Mouse (Mus musculus): ENCODE measurements around the gene Csnk2a2. TPM values are rescaled to one million over a fixed set of nuclear protein-coding genes. Genes with fewer than 3 reads are reported as not detected.
A peak's percentile ranks its signal among the peaks of the same experiment; 100 is the strongest.

The Csnk2a2 gene
- polyA plus RNA-seq (2015; fragmentation: Nextera tagmentation; extraction: Ambion mirVana): 7.3 and 8.5 TPM in 2 replicates

GRCm38 (mm10) chr8:95490006-95490405, at the start of gene Csnk2a2:
Gene Csnk2a2 (minus strand): TSS chr8:95490039.
- Histone ChIP-seq H3K4me2 (peak within 1 kb of the TSS; percentile 93), H3K27me3 (replicated peaks) (no peaks in the 10 kb centered on the region), H3K4me1 (peaks cover 28% of the 10 kb centered on the region), H3K9ac (replicated peaks) (peak within 1 kb of the TSS; percentile 95), H3K4me3 (replicated peaks) (peak within 1 kb of the TSS; percentile 88), H3K36me3 (peaks cover 13% of the 10 kb centered on the region), H3K27ac (replicated peaks) (no peak within 1 kb of the TSS), H3K9me3 (replicated peaks) (no peaks in the 10 kb centered on the region)
- 89% methylated on average over 5 of the region's 5 CpGs for WGBS
- no peak for ATAC-seq (ENCODE audit: low FRiP score)

GRCm38 (mm10) chr8:95539487-95539886, 49.6 kb upstream of the Csnk2a2 start:
- 82% methylated on average over 5 of the region's 5 CpGs for WGBS
- no peak overlapping the region for H3K4me2 ChIP-seq
- H3K36me3 ChIP-seq: no peaks in the 10 kb centered on the region
- H3K4me1 ChIP-seq: no peaks in the 10 kb centered on the region
- no peak for ATAC-seq (ENCODE audit: low FRiP score)
- H3K9me3 ChIP-seq (replicated peaks): no peaks in the 10 kb centered on the region
- no peaks in the 10 kb centered on the region for H3K27me3 ChIP-seq (replicated peaks)
- H3K27ac ChIP-seq (replicated peaks): no peak overlapping the region
- H3K4me3 ChIP-seq (replicated peaks): no peak overlapping the region
- no peak overlapping the region for H3K9ac ChIP-seq (replicated peaks)

DNA sequence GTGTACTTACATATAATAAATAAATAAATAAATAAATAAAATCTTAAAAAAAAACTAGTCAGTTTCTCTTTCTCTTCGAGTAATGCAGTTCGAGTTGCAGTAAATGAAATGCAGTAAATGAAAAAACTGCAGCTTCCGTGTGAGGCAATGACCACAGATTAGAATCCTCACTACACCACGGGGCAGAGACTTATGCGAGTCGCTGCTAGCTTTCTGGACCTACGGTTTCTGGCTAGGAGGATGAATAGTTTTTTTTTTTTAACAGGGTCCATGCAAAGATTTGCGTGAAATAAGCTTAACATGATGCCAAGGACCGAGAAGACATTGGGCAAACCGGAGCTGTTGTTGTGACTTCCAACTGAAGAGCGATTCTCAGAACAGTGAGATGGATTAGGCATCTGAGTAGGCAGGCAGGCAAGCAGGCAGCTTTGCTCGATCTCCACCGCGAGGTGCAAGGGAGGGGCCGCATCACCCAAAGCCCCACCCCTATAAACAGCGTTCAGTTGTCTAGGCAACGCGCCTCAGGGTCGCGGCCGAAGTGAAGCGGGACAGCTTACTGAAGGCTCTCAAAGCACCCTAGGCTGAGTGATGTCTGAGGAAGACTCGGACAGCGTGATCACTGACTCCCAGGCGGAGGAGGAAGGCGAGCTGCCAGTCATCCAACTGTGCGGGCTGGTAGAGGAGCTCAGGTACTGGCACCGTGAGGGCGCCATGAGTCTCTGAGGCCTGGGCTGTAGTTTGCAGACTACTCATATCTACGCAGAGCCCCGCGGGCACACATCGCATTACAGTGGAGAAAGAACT, 43.9 kb upstream of the Csnk2a2 start, which contains the start of gene Ccdc113:
Ccdc113 (plus strand) TSS at position 502 of the 804 bp plus-strand sequence.
- Histone ChIP-seq H3K4me2 (peak within 1 kb of the TSS; percentile 93), H3K9ac (replicated peaks) (peak within 1 kb of the TSS; percentile 43), H3K4me3 (replicated peaks) (peak within 1 kb of the TSS; percentile 50), H3K27ac (replicated peaks) (no peak within 1 kb of the TSS), H3K27me3 (replicated peaks) (no peaks in the 10 kb centered on the region), H3K9me3 (replicated peaks) (no peaks in the 10 kb centered on the region), H3K36me3 (no peaks in the 10 kb centered on the region), H3K4me1 (peaks cover 9% of the 10 kb centered on the region)
- peak; percentile 85 for ATAC-seq (ENCODE audit: low FRiP score)
- WGBS: 7% methylated on average over 33 of the region's 33 CpGs

GRCm38 (mm10) chr8:95532206-95532605, 42.4 kb upstream of the Csnk2a2 start:
- Histone ChIP-seq H3K4me2 (no peak overlapping the region), H3K4me3 (replicated peaks) (no peak overlapping the region), H3K9ac (replicated peaks) (no peak overlapping the region), H3K4me1 (peaks cover 9% of the 10 kb centered on the region), H3K27me3 (replicated peaks) (no peaks in the 10 kb centered on the region), H3K9me3 (replicated peaks) (no peaks in the 10 kb centered on the region), H3K27ac (replicated peaks) (no peak overlapping the region), H3K36me3 (no peaks in the 10 kb centered on the region)
- 67% methylated on average over 4 of the region's 4 CpGs for WGBS
- ATAC-seq (ENCODE audit: low FRiP score): no peak

- Histone ChIP-seq H3K9ac (replicated peaks) (no peak overlapping the region), H3K36me3 (no peaks in the 10 kb centered on the region), H3K4me2 (no peak overlapping the region), H3K4me3 (replicated peaks) (no peak overlapping the region), H3K9me3 (replicated peaks) (no peaks in the 10 kb centered on the region), H3K4me1 (peaks cover 3% of the 10 kb centered on the region), H3K27ac (replicated peaks) (no peak overlapping the region), H3K27me3 (replicated peaks) (no peaks in the 10 kb centered on the region)
- no peak for ATAC-seq (ENCODE audit: low FRiP score)
- WGBS: 66% methylated on average over 9 of the region's 9 CpGs
Measured at GRCm38 (mm10) chr8:95528750-95529310, 39.0 kb upstream of the Csnk2a2 start.

- no peak overlapping the region for H3K4me3 ChIP-seq (replicated peaks)
- H3K9me3 ChIP-seq (replicated peaks): no peaks in the 10 kb centered on the region
- no peak overlapping the region for H3K9ac ChIP-seq (replicated peaks)
- no peaks in the 10 kb centered on the region for H3K27me3 ChIP-seq (replicated peaks)
- no peaks in the 10 kb centered on the region for H3K36me3 ChIP-seq
- H3K4me1 ChIP-seq: no peaks in the 10 kb centered on the region
- ATAC-seq (ENCODE audit: low FRiP score): no peak
- 79% methylated on average over 10 of the region's 10 CpGs for WGBS
- no peak overlapping the region for H3K27ac ChIP-seq (replicated peaks)
- no peak overlapping the region for H3K4me2 ChIP-seq
Measured at GRCm38 (mm10) chr8:95528194-95528593, 38.4 kb upstream of the Csnk2a2 start.

GRCm38 (mm10) chr8:95523991-95524390, 34.2 kb upstream of the Csnk2a2 start:
- Histone ChIP-seq H3K27ac (replicated peaks) (no peak overlapping the region), H3K4me3 (replicated peaks) (no peak overlapping the region), H3K4me1 (no peaks in the 10 kb centered on the region), H3K9me3 (replicated peaks) (no peaks in the 10 kb centered on the region), H3K9ac (replicated peaks) (no peak overlapping the region), H3K27me3 (replicated peaks) (no peaks in the 10 kb centered on the region), H3K4me2 (no peak overlapping the region), H3K36me3 (no peaks in the 10 kb centered on the region)
- 92% methylated on average over 4 of the region's 4 CpGs for WGBS
- no peak for ATAC-seq (ENCODE audit: low FRiP score)

DNA sequence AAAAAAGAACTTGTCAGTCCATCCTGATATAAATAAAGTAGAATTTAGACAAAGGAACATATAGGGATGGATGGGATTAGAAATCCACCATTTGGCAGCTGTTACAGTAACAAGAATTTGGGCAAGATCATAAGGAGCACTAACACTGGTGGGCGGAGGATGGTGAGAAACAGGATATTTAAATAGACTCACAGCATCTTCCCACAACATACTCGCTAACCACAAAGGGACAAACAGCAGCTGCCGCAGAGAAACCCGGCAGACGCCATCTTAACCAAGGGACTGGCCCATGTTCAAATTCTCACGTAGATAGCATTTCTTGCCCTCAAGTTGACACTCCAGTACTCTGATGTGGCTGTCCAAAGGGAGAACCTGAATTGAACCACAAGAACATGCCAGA, 27.1 kb upstream of the Csnk2a2 start:
- no peak overlapping the region for H3K27ac ChIP-seq (replicated peaks)
- H3K4me2 ChIP-seq: no peak overlapping the region
- no peaks in the 10 kb centered on the region for H3K36me3 ChIP-seq
- no peaks in the 10 kb centered on the region for H3K9me3 ChIP-seq (replicated peaks)
- no peak overlapping the region for H3K9ac ChIP-seq (replicated peaks)
- no peak overlapping the region for H3K4me3 ChIP-seq (replicated peaks)
- WGBS: 92% methylated on average over 6 of the region's 6 CpGs
- ATAC-seq (ENCODE audit: low FRiP score): no peak
- H3K4me1 ChIP-seq: no peaks in the 10 kb centered on the region
- no peaks in the 10 kb centered on the region for H3K27me3 ChIP-seq (replicated peaks)

DNA sequence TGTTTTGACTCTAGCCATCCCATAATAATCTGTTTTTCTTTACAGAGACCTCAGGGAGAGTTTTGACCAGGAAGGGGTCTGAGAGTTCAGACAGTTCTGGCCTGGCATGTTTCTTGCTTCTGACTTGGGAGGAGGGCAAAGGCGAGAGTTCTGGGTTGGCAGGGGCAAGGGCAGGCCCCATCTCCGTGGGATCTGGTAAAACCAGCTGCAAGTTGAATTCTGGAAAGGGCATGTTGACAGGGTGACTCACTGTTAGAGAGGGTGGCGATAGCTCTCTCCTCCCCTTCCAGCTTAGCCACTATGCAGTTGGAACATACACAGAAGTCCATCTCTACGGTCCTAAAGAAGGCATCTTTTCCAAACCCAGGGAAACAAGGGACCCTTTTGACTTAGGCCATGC, 23.4 kb upstream of the Csnk2a2 start:
- Histone ChIP-seq H3K27ac (replicated peaks) (no peak overlapping the region), H3K9ac (replicated peaks) (no peak overlapping the region), H3K27me3 (replicated peaks) (no peaks in the 10 kb centered on the region), H3K4me3 (replicated peaks) (no peak overlapping the region), H3K36me3 (no peaks in the 10 kb centered on the region), H3K4me2 (no peak overlapping the region), H3K4me1 (no peaks in the 10 kb centered on the region), H3K9me3 (replicated peaks) (no peaks in the 10 kb centered on the region)
- ATAC-seq (ENCODE audit: low FRiP score): no peak
- WGBS: 85% methylated on average over 4 of the region's 4 CpGs

- WGBS: 61% methylated on average over 4 of the region's 4 CpGs
- no peak for ATAC-seq (ENCODE audit: low FRiP score)
Measured at GRCm38 (mm10) chr8:95512257-95512656, 22.4 kb upstream of the Csnk2a2 start.

GRCm38 (mm10) chr8:95506245-95506644, 16.4 kb upstream of the Csnk2a2 start:
- Histone ChIP-seq H3K36me3 (no peaks in the 10 kb centered on the region), H3K4me2 (no peak overlapping the region), H3K27ac (replicated peaks) (no peak overlapping the region), H3K4me1 (no peaks in the 10 kb centered on the region), H3K9ac (replicated peaks) (no peak overlapping the region), H3K9me3 (replicated peaks) (no peaks in the 10 kb centered on the region), H3K4me3 (replicated peaks) (no peak overlapping the region), H3K27me3 (replicated peaks) (no peaks in the 10 kb centered on the region)
- WGBS: 76% methylated on average over 5 of the region's 5 CpGs
- no peak for ATAC-seq (ENCODE audit: low FRiP score)

More at GRCm38 (mm10) chr8:95512257-95512656, 22.4 kb upstream of the Csnk2a2 start:
- Histone ChIP-seq H3K36me3 (no peaks in the 10 kb centered on the region), H3K27ac (replicated peaks) (no peak overlapping the region), H3K4me1 (no peaks in the 10 kb centered on the region), H3K4me2 (no peak overlapping the region), H3K27me3 (replicated peaks) (no peaks in the 10 kb centered on the region), H3K9me3 (replicated peaks) (no peaks in the 10 kb centered on the region), H3K9ac (replicated peaks) (no peak overlapping the region), H3K4me3 (replicated peaks) (no peak overlapping the region)

- Histone ChIP-seq H3K27ac (replicated peaks) (no peak overlapping the region), H3K27me3 (replicated peaks) (no peaks in the 10 kb centered on the region), H3K4me3 (replicated peaks) (no peak overlapping the region), H3K4me1 (no peaks in the 10 kb centered on the region), H3K9me3 (replicated peaks) (no peaks in the 10 kb centered on the region), H3K36me3 (no peaks in the 10 kb centered on the region), H3K9ac (replicated peaks) (no peak overlapping the region), H3K4me2 (no peak overlapping the region)
- no peak for ATAC-seq (ENCODE audit: low FRiP score)
- WGBS: 58% methylated on average over 3 of the region's 3 CpGs
Measured at GRCm38 (mm10) chr8:95505606-95506005, 15.8 kb upstream of the Csnk2a2 start.
